8 mouse cellular contexts compared by ENCODE assay signal in genomic region chr4:49251262-49251661, GRCm38 (mm10).
A peak's percentile ranks its signal among the peaks of the same experiment; 100 is the strongest.
DNase-seq lines count a peak whose midpoint lies in the region; ATAC-seq and TF ChIP-seq lines count a peak whose summit lies in the region.
"Had no signal": no experiment of that assay in that cellular context is flagged by ENCODE, and none has a peak within 500 bp of the region (broad histone marks: within the 10 kb centered on the region; RNA-seq: fewer than 3 reads in every experiment).

No protein-coding gene starts in this region.

- TF ChIP-seq POLR2A in kidney, adult 2 months (IDR thresholded peaks at IDR 0.05; ENCODE audit: low read depth, low read length): no peak

- no peak overlapping the region for H3K4me2 ChIP-seq in kidney, embryonic 14.5 days (replicated peaks; ENCODE audit: low read depth, low read length)
- H3K4me2 ChIP-seq: midbrain, embryonic 12.5 days had no signal

- no peaks in the 10 kb centered on the region for H3K36me3 ChIP-seq in kidney, adult 2 months (ENCODE audit: control insufficient read depth, insufficient read depth, low read length)
- no peaks in the 10 kb centered on the region for H3K36me3 ChIP-seq in kidney, embryonic 14.5 days (ENCODE audit: control insufficient read depth, insufficient read depth, low read length)
- H3K36me3 ChIP-seq: midbrain, embryonic 12.5 days had no signal

- no peaks in the 10 kb centered on the region for H3K4me1 ChIP-seq in kidney, adult 2 months (ENCODE audit: control insufficient read depth, insufficient read depth, low read length)
- no peaks in the 10 kb centered on the region for H3K4me1 ChIP-seq in kidney, embryonic 14.5 days (ENCODE audit: control insufficient read depth, insufficient read depth, low read length)
- H3K4me1 ChIP-seq: midbrain, embryonic 12.5 days had no signal

- H3K27me3 ChIP-seq in kidney, adult 2 months (replicated peaks; ENCODE audit: control insufficient read depth, insufficient read depth, low read length): no peaks in the 10 kb centered on the region
- H3K27me3 ChIP-seq in kidney, embryonic 14.5 days (ENCODE audit: control insufficient read depth, insufficient read depth, low read length): no peaks in the 10 kb centered on the region
- H3K27me3 ChIP-seq: midbrain, embryonic 12.5 days had no signal

- no peak overlapping the region for H3K9ac ChIP-seq in kidney, embryonic 14.5 days (ENCODE audit: low read depth, low read length)
- H3K9ac ChIP-seq: midbrain, embryonic 12.5 days had no signal

- no peak overlapping the region for H3K27ac ChIP-seq in kidney, adult 2 months (ENCODE audit: insufficient read depth, low read depth, low read length)
- H3K27ac ChIP-seq in kidney, embryonic 14.5 days (ENCODE audit: low read depth, low read length): no peak overlapping the region
- H3K27ac ChIP-seq: midbrain, embryonic 12.5 days had no signal

- no peak overlapping the region for H3K4me3 ChIP-seq in kidney, adult 2 months (ENCODE audit: insufficient read depth, low read depth, low read length)
- H3K4me3 ChIP-seq in kidney, embryonic 14.5 days (ENCODE audit: low read length): no peak overlapping the region
- H3K4me3 ChIP-seq: midbrain, embryonic 12.5 days had no signal

- peak; percentile 32 for TF ChIP-seq CTCF in kidney, adult 2 months (conservative IDR thresholded peaks at IDR 0.05; ENCODE audit: insufficient read depth, insufficient read length, low read depth, low read length)

- WGBS in kidney, adult 2 months: 17% methylated on average over 3 of the region's 3 CpGs
- WGBS in kidney, embryonic 14.5 days: 16% methylated on average over 3 of the region's 3 CpGs

- no peaks in the 10 kb centered on the region for H3K9me3 ChIP-seq in kidney, embryonic 14.5 days (ENCODE audit: control insufficient read depth, low read length)
- H3K9me3 ChIP-seq: midbrain, embryonic 12.5 days had no signal

- peak; percentile 19 for DNase-seq in kidney, adult 2 months
- DNase-seq in right cerebral cortex, adult 2 months (ENCODE audit: low spot score in 2 of 2): peak; percentile 38 to 56
- DNase-seq in right cerebral cortex, postnatal 4 days: no peak
- peak; percentile 29 for DNase-seq in layer of hippocampus, adult 11-12 months (ENCODE audit: low spot score)
- DNase-seq in ovary, adult 18-20 months (ENCODE audit: low spot score): no peak
- no peak for DNase-seq in urinary bladder, adult 2 months (ENCODE audit: low spot score)

- no peak for ATAC-seq in kidney, embryonic 14.5 days (ENCODE audit: low FRiP score, low TSS enrichment)

Comparison
In these comparisons a context has a peak if more than half of its experiments do, and no peak if none do; other contexts are left out.
1. DNase-seq: peak in kidney, adult 2 months (single experiment), right cerebral cortex, adult 2 months (2 of 2) and layer of hippocampus, adult 11-12 months (single experiment); none in right cerebral cortex, postnatal 4 days (single experiment), ovary, adult 18-20 months (single experiment) and urinary bladder, adult 2 months (single experiment).